Mouse (Mus musculus) heart, postnatal 14 days (tissue): ENCODE results near the gene Deaf1. TPM values are rescaled to one million over a fixed set of nuclear protein-coding genes. Genes with fewer than 3 reads are reported as not detected.

ENCODE experiments used
- DNase-seq, 2 experiments: peaks; one replicate each; pipeline ENCODE4 v3.0.0; 2021 to 2022
- intact Hi-C: fragments of 180-260 bp; cut with DNase I; formaldehyde crosslinking; loops from one replicate; pipeline ENCODE4 v1.15.1; 2025
- total RNA-seq, 2 experiments: library from RNA; stranded (reverse); gene quantifications; 2 replicates each; pipeline ENCODE4 v1.2.3; 2021

Gene Deaf1
- total RNA-seq, 2 experiments from 2014 or later = 20.0 to 22.1 TPM

- intact Hi-C loops = no loop called here
- no peak for DNase-seq
Observed at GRCm38 (mm10) chr7:141304537-141304936, 23.0 kb downstream of the Deaf1 start.

GRCm38 (mm10) chr7:141302702-141303268 is 24.7 kb downstream of the Deaf1 start:
- DNase-seq = no peak
- intact Hi-C loops = no loop called here

DNA sequence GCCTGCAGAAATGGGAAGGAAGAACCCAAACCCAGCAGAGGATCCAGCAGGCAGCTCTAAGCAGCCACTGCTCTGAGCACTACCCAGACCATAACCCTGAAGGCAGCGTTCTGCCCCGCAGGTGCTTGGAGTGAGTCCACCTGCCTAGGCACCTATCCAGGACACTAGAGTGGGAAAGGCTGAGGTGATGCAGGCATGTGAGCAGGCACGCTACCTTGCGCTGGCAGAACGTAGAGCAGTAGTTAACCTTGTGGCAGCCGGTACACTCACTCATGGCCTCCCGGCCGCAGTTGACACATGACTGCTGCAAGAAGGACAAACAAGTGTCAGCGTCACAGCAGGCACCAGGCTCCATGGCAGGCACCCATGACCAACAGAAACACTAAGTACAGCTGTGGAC is 26.1 kb downstream of the Deaf1 start:
- intact Hi-C loops = no loop called here
- no peak for DNase-seq

DNA sequence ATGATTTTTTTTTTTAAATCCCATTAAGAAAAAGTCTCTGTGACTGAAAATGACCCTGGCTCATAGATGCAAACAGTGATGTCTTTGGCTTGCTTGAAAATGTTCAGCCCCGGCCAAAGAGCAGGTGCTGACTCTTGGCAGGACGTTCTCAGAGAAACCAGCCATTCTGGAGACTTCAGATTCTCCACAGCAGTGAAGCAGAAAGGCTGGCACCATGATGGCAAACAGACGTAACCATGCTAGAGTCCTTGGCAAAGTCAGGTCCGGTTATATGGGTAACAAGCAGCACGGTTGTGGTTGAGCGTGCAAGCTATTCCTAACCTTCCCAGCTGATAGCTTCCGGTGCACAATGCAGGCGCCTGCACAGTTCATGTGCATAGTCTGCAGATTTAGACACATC is 28.3 kb downstream of the Deaf1 start:
- no peak for DNase-seq
- intact Hi-C loops = no loop called here

- no peak for DNase-seq
- intact Hi-C loops = no loop called here
Observed at GRCm38 (mm10) chr7:141297926-141298650, 29.4 kb downstream of the Deaf1 start.

DNA sequence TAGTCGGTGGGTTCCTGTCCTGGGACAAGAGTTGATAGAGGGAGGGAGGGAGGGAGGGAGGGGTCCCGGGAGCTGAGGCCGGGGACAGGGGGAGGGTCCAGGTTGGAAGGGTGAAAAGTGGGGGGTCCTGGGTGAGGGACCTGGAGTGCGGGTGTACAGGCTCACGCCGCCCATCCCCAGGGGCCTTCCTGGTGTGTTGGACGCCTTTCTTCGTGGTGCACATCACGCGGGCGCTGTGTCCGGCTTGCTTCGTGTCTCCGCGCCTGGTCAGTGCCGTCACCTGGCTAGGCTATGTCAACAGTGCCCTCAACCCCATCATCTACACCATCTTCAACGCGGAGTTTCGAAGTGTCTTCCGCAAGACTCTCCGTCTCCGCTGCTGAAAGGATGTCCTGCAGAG is 33.0 kb downstream of the Deaf1 start:
- no peak for DNase-seq
- intact Hi-C loops = no loop called here

GRCm38 (mm10) chr7:141293852-141294471 is 33.5 kb downstream of the Deaf1 start:
- intact Hi-C loops = no loop called here
- peak; percentile 13 to 47 for DNase-seq

DNA sequence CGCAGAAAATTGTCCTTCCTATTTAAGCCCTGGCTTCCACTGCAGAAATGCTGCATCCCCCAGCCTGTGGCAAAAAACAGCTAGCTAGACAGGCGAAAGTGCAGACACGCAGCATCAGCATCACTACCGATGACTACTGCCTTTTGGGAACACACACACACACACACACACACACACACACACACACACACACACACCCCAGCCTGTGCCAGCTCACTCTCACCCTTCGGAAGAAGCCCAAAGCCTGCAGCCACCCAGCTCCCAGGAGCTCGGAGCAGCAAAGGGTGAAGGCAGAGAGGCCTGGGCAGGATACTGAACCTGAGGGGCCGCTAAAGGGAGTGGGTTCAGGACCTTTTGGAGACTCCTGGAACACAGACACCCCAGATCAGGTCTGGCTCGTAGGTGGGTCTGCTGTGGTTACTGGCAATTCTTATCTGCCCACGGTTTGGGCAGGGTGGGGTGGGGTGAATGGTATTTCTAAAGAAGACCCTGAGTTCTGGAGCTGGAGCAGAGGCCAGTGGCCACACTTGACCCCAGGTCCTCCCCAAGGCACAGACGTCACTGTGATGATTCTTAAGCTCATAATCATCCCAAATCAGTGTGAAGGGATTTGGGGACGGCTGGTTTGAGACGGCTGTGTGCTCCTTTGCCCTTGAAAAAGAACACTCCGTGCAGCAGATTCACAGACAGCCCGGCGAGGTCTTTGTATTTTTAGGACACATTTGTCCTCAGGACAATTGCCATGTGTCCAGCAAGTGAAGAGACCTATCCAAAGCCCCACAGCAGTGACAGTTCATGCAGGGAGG is 34.7 kb downstream of the Deaf1 start:
- intact Hi-C loops = no loop called here
- no peak for DNase-seq

- intact Hi-C loops = no loop called here
- DNase-seq = no peak
Observed at GRCm38 (mm10) chr7:141291921-141292582, 35.4 kb downstream of the Deaf1 start, which contains the start of gene Drd4. Gene Drd4 (plus strand): TSS chr7:141292006.

DNA sequence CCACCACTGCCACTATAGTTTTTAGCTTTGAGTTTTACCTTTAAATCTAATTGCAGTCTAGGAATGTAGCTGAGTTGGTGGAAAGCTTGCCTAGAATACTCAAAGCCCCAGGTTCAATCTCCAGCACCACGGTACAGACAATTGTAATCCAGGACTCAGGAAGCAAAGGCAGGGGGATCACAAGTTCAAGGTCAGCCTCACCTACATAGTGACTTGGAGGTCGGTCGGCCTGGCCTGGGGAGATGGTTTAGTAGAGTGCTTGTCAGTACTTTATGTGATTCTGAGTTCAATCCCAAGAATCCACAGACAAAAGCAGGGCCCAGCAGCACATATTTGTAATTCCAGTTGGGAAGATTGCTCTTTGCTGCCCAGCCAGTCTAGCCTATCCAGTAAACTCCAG is 39.4 kb downstream of the Deaf1 start:
- DNase-seq = no peak

GRCm38 (mm10) chr7:141282756-141283155 is 44.7 kb downstream of the Deaf1 start:
- intact Hi-C loops = no loop called here
- DNase-seq = no peak

More for the DNA sequence above, 39.4 kb downstream of the Deaf1 start:
- intact Hi-C loops = no loop called here

DNA sequence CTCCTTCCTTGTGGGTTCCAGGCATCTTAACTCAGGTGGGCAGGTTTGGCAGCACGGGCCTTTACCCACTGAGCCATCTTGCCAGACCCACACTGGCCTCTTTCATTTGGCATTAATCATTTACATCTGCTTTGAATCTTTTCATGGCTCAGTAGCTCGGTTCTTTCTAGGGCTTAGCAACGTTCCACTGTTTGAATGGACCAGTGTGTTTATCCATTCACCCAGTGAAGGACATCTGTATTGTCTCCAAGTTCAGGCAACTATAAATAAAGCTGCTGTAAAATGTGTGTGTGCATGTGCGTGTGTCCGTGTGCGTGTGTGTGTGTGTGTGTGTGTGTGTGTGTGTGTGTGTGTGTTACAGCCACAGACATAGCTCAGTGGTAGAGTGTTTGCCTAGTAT is 46.0 kb downstream of the Deaf1 start:
- DNase-seq = no peak
- intact Hi-C loops = no loop called here

GRCm38 (mm10) chr7:141278766-141279590 is 48.5 kb downstream of the Deaf1 start, which contains the start of gene Sct:
Gene Sct (minus strand): TSS chr7:141279133.
- DNase-seq = no peak
- intact Hi-C loops = no loop called here

DNA sequence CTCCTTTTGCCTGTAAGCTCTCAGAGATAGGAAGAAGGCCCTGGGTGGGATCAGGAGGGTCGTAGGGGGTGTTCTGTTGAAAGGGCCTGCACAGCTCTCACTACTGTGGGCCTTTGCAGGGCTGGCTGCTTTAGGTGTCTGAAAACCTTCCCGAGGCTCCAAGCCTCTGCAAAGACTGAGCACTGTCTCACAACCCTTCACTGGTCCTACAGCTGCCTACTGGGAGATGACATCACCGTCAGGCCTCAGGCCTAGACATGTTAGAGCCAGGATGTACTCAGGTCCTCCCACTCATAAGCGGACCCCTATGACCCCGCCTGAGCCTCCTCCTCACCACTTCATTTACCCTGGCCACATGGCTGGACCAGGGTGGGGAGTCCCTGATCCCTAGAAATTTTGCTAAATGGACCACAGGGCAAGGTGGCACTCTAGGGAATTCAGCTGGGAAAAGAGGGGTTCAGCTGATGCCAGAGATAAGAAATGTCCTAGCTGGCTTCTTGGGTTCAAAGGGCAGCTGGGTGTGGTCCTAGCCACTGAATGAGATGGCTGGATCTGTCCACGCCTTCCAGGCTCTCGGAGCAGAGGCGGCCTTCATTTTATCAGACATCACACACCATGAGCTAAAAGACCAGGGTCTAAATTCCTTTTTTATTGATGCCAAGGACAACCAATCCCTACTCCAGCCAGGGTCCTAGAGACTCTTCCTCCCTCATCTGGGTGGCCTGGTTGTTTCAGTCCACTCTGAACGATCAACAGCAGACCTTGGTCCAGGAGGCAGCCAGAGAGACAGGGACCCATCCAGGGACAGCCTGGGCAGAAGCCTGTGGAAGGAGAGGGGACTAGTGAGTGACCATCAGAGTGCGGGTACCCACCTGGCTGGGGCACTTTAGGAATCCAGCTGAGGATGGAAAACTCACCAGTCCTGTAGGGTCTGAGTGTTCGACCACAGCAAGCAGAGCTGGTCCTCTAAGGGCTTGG is 49.5 kb downstream of the Deaf1 start:
- DNase-seq = no peak
- intact Hi-C loops = no loop called here

DNA sequence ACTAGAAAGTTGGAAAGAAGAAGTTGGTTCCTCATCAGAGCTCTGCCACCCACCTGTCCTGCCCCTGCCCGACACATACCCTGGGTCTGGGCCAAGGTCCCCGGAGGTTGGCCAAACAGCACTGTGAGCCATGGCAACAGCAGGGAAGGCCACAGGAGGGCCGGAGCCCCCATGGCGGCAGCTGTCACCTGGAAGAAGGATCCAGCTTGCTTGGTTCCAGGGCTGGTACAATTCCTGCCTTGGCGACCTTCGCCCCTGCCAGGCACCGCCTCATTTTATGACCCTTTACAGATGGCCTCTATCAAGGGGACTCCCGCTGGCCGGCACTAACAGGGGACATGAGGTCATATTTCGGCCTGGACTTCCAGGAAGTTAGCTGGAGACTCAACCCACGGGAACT is 50.9 kb downstream of the Deaf1 start, which contains the start of gene Cdhr5:
TSS of gene Cdhr5 (minus strand) at position 241 of the 400 bp plus-strand sequence.
- no peak for DNase-seq
- intact Hi-C loops = no loop called here

DNA sequence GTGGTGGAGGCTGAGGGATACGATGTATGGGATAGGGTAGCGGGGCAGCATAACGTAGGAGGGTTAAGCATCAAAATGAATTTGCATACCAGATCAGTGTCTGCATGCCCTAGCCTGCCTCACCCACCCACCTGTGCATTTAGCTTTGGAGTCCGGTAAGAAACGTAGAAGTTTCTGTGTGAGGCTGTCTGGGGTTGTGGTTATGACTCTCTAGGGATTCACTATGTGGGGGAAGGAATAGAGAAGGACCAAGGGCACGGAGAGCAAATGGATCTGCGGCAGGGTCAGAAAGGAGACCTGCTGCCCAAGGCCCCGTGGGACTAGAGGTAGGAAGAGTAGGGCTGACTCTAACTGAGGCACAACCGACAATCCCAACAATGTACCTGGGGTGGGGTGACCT is 52.1 kb downstream of the Deaf1 start:
- intact Hi-C loops = no loop called here

DNA sequence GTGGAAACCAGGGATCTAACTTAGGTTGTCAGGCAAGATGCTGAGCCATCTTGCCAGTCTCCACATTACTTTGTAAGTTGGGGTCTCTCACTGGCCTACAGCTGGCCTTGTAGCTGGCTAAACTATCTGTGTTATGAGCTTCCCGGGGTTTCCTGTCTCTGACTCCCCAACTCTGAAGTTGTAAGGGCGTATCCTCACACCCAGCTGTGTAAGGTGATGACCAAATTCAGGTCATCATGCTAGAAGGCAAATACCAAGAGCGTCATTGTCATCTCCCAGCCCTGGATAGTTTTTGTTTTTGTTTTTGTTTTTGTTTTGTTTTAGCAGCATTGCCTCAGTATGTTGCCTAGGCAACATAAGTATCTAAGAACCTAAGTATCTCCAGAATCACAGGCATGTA is 56.9 kb downstream of the Deaf1 start:
- no peak for DNase-seq
- intact Hi-C loops = no loop called here

More for the DNA sequence above, 52.1 kb downstream of the Deaf1 start:
- DNase-seq = no peak

DNA sequence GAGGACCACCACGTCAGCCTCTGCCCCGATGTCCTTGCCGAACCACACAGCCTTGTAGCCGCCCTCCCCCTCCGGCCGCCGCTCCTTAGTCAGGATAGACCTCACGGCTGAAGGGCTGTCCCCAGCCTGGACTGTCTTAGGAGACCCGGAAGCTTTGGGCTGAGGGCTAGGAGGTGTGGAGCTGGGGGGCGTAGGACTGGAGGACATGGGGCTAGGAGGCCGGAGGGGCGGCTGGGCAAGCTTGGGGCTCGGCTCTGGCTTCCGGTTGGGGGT is 58.3 kb downstream of the Deaf1 start:
- intact Hi-C loops = no loop called here
- DNase-seq = no peak
